Mouse (Mus musculus) ES-Bruce4 (cell line): Measurements from ENCODE around the gene Rnf152.

ENCODE experiments used
- CTCF ChIP-seq: IDR thresholded peaks from one replicate; pipeline ENCODE4 v1.8.1; 2011; ENCODE audit warnings: low read depth, low read length
- EP300 ChIP-seq: IDR thresholded peaks from 2 replicates; pipeline ENCODE4 v1.6.1; 2011; ENCODE audit warnings: low read depth, low read length; ENCODE audit not compliant: insufficient read depth
- POLR2A ChIP-seq: IDR thresholded peaks from one replicate; pipeline ENCODE4 v1.8.1; 2011; ENCODE audit warnings: low read length; ENCODE audit not compliant: insufficient read depth

DNA sequence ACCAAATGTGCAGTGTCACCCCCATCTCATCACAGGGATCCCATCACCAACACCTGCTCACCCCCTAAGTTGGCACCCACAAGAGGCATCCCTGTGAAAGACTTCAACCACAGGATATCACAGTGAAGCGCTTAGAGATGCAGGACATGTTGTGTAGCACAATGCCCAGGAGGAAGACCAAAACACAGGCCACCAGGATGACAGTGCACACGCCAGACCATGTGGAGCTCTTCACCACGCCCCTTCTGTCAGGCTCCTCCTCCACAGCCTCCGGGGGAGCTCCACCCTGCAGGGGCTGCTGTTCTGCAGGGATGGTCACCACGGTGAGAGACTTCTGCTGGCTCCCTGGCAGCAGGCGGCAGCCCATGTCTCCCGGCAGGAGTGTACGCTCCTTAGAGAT is 72.4 kb downstream of the Rnf152 start:
- TF ChIP-seq CTCF (no peak), POLR2A (no peak), EP300 (no peak)
